Mouse (Mus musculus): ENCODE data around the gene Ngly1. TPM values are rescaled to one million over a fixed set of nuclear protein-coding genes. Genes with fewer than 3 reads are reported as not detected.

The Ngly1 gene
- polyA plus RNA-seq, 1 experiment, result 38.8 TPM

GRCm38 (mm10) chr14:16329756-16330155 is 80.7 kb downstream of the Ngly1 start:
- peaks cover 7% of the 10 kb centered on the region; the same call in 1 of the 2 replicates for H3K4me1 ChIP-seq (ENCODE audit: control insufficient read depth, insufficient read depth, insufficient read length, low read length)
- H3K4me3 ChIP-seq (ENCODE audit: insufficient read depth, low read depth, low read length), result no peak overlapping the region
- no peak overlapping the region for H3K27ac ChIP-seq (replicated peaks; ENCODE audit: low read depth, low read length)

- no peak overlapping the region for H3K27ac ChIP-seq (replicated peaks; ENCODE audit: low read depth, low read length)
- no peak overlapping the region for H3K4me3 ChIP-seq (ENCODE audit: insufficient read depth, low read depth, low read length)
- H3K4me1 ChIP-seq (ENCODE audit: control insufficient read depth, insufficient read depth, insufficient read length, low read length), result no peaks in the 10 kb centered on the region; the same call in 1 of the 2 replicates
Observed at GRCm38 (mm10) chr14:16334260-16334659, 85.2 kb downstream of the Ngly1 start.

GRCm38 (mm10) chr14:16335835-16336417 is 86.8 kb downstream of the Ngly1 start:
- no peak overlapping the region for H3K27ac ChIP-seq (replicated peaks; ENCODE audit: low read depth, low read length)
- H3K4me3 ChIP-seq (ENCODE audit: insufficient read depth, low read depth, low read length), result no peak overlapping the region
- H3K4me1 ChIP-seq (ENCODE audit: control insufficient read depth, insufficient read depth, insufficient read length, low read length), result no peaks in the 10 kb centered on the region; the same call in 1 of the 2 replicates

GRCm38 (mm10) chr14:16347505-16347904 is 98.4 kb downstream of the Ngly1 start:
- Histone ChIP-seq H3K27ac (replicated peaks; ENCODE audit: low read depth, low read length) (no peak overlapping the region), H3K4me1 (ENCODE audit: control insufficient read depth, insufficient read depth, insufficient read length, low read length) (no peaks in the 10 kb centered on the region), H3K4me3 (ENCODE audit: insufficient read depth, low read depth, low read length) (no peak overlapping the region)

GRCm38 (mm10) chr14:16359704-16360103 is 110.6 kb downstream of the Ngly1 start:
- Histone ChIP-seq H3K4me1 (ENCODE audit: control insufficient read depth, insufficient read depth, insufficient read length, low read length) (no peaks in the 10 kb centered on the region), H3K4me3 (ENCODE audit: insufficient read depth, low read depth, low read length) (no peak overlapping the region), H3K27ac (replicated peaks; ENCODE audit: low read depth, low read length) (no peak overlapping the region)

Other genes starting within 250 kb of the Ngly1 start
- gene Oxsm, start 528 bp downstream of the Ngly1 start, polyA plus RNA-seq (2012; ENCODE audit: insufficient read depth, insufficient read length, missing spikeins), result 21.5 and 29.3 TPM in 2 replicates
- 60.6 and 61.1 TPM in 2 replicates for gene Top2b, start 115.9 kb downstream of the Ngly1 start, polyA plus RNA-seq (2012; ENCODE audit: insufficient read depth, insufficient read length, missing spikeins)

Measured in brown adipose tissue, adult 24 weeks (tissue).